Mouse (Mus musculus) cortical plate, adult 2 months (tissue): ENCODE results near the gene Dync1i2.

ENCODE experiments used
- CTCF ChIP-seq: fragments of 200-500 bp; IDR thresholded peaks from 2 replicates; pipeline ENCODE4 v1.5.1; 2011; ENCODE audit warnings: mild to moderate bottlenecking, control low read depth, low read length; ENCODE audit not compliant: insufficient read depth; ENCODE audit errors: extremely low read depth
- POLR2A ChIP-seq: fragments of 200-500 bp; IDR thresholded peaks from 2 replicates; pipeline ENCODE4 v1.6.1; 2011; ENCODE audit warnings: mild to moderate bottlenecking, low read length, control low read depth; ENCODE audit not compliant: insufficient read depth; ENCODE audit errors: extremely low read depth

DNA sequence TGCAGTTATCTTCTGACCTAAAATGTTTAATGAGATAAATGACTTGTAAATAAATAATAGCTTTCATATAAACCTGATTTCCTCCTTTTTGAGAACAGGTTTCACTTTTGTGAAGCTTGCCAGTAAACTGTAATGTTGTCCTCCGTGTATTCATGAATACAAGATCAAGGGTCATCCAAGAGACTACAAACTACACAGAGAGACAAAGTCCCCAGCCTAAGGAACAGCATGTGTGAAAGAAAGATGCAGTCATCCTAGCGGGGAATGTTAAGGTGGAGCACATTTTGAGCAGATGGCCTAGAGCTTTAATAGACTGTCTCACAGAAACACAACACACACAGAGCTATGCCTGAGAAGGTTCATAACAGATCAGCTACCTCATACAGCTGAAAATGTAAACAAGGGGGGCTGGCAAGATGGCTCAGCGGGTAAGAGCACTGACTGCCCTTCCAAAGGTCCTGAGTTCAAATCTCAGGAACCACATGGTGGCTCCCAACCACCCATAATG is 90.7 kb downstream of the Dync1i2 start:
- TF ChIP-seq POLR2A = no peak
- TF ChIP-seq CTCF = no peak
